Mouse (Mus musculus): ENCODE results near the gene Arhgap15.
A peak's percentile ranks its signal among the peaks of the same experiment; 100 is the strongest.

Gene Arhgap15

GRCm38 (mm10) chr2:44044088-44044487, 295.5 kb downstream of the Arhgap15 start:
- DNase-seq, result no peak

- no peak for DNase-seq
Measured at GRCm38 (mm10) chr2:44044634-44045033, 296.0 kb downstream of the Arhgap15 start.

- no peak for DNase-seq
Measured at GRCm38 (mm10) chr2:44045231-44045630, 296.6 kb downstream of the Arhgap15 start.

- no peak for DNase-seq
Measured at GRCm38 (mm10) chr2:44060306-44060705, 311.7 kb downstream of the Arhgap15 start.

GRCm38 (mm10) chr2:44060716-44061115, 312.1 kb downstream of the Arhgap15 start:
- DNase-seq, result no peak

GRCm38 (mm10) chr2:44065067-44065466, 316.4 kb downstream of the Arhgap15 start:
- no peak for DNase-seq

- DNase-seq, result peak; percentile 34
Measured at GRCm38 (mm10) chr2:44068151-44068840, 319.7 kb downstream of the Arhgap15 start.

GRCm38 (mm10) chr2:44068906-44069305, 320.3 kb downstream of the Arhgap15 start:
- DNase-seq, result no peak

- DNase-seq, result no peak
Measured at GRCm38 (mm10) chr2:44076570-44076969, 327.9 kb downstream of the Arhgap15 start.

GRCm38 (mm10) chr2:44080530-44080929, 331.9 kb downstream of the Arhgap15 start:
- DNase-seq, result no peak

- no peak for DNase-seq
Measured at GRCm38 (mm10) chr2:44081241-44081640, 332.6 kb downstream of the Arhgap15 start.

- DNase-seq, result no peak
Measured at GRCm38 (mm10) chr2:44084471-44084870, 335.8 kb downstream of the Arhgap15 start.

- no peak for DNase-seq
Measured at GRCm38 (mm10) chr2:44086403-44087056, 337.9 kb downstream of the Arhgap15 start.

- DNase-seq, result no peak
Measured at GRCm38 (mm10) chr2:44098552-44098951, 349.9 kb downstream of the Arhgap15 start.

GRCm38 (mm10) chr2:44102351-44102750, 353.7 kb downstream of the Arhgap15 start:
- no peak for DNase-seq

GRCm38 (mm10) chr2:44103321-44103720, 354.7 kb downstream of the Arhgap15 start:
- no peak for DNase-seq

- peak; percentile 51 for DNase-seq
Measured at GRCm38 (mm10) chr2:44103742-44104141, 355.1 kb downstream of the Arhgap15 start.

- peak; percentile 40 for DNase-seq
Measured at GRCm38 (mm10) chr2:44104282-44105197, 355.9 kb downstream of the Arhgap15 start.

- DNase-seq, result peak; percentile 3
Measured at GRCm38 (mm10) chr2:44105198-44105555, 356.6 kb downstream of the Arhgap15 start.

- DNase-seq, result no peak
Measured at GRCm38 (mm10) chr2:44106359-44106758, 357.7 kb downstream of the Arhgap15 start.

- no peak for DNase-seq
Measured at GRCm38 (mm10) chr2:44111276-44111675, 362.7 kb downstream of the Arhgap15 start.

- DNase-seq, result peak; percentile 3
Measured at GRCm38 (mm10) chr2:44112990-44113798, 364.6 kb downstream of the Arhgap15 start.

- DNase-seq, result peak; percentile 10
Measured at GRCm38 (mm10) chr2:44114296-44114695, 365.7 kb downstream of the Arhgap15 start.

Data from lung, postnatal 36 days (tissue).